Mouse (Mus musculus): Measurements from ENCODE around the gene Rap1gap. TPM values are rescaled to one million over a fixed set of nuclear protein-coding genes. Genes with fewer than 3 reads are reported as not detected.
A peak's percentile ranks its signal among the peaks of the same experiment; 100 is the strongest.

The Rap1gap gene
- total RNA-seq, 2 experiments from 2014 or later: 281 to 291 TPM

DNA sequence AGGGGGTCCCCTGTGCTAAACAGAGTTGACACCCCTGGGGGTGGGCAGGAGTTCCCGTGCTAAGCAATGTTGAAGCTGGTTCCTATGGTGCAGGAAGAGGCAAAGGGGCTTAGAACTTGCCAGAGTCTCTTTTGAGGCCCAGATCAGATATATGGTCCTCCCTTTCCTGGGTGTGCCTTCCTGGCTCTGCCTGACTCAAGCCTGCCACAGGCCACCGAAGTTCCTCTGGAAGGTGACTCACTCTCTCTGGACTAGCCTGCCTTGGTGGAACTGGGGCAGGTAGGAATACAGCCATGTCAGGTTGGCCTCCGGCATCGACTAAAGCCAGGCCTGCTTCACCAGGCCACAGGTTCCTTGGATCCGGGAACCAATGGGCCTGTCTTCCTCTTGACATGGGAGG is 38.6 kb downstream of the Rap1gap start:
- Histone ChIP-seq H3K4me3 (no peak overlapping the region), H3K27ac (no peak overlapping the region)
- no peak for TF ChIP-seq CTCF (conservative IDR thresholded peaks at IDR 0.05)
- DNase-seq (ENCODE audit: low spot score in 2 of 2): no peak

DNA sequence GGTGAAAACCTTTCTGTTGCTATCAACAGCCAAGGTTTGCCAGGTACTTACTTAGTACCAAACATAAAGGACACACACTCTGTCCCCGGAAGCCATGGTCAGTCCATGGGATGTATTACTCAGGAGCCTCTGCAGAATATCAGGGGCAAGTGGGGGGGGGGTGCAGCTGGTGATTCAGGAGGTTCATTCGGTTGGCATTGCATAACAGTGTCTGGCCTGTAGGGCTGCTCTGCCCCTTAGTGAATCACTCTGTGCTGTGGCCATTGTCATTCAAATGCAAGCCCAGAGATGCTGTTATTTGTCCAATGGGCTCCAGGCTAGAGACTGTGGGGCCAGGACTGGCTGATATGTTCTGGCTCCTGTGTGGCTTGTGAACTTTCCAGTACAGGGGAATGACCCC is 40.0 kb downstream of the Rap1gap start:
- DNase-seq (ENCODE audit: low spot score in 2 of 2): no peak
- no peak overlapping the region for H3K4me3 ChIP-seq
- no peak for TF ChIP-seq CTCF (conservative IDR thresholded peaks at IDR 0.05)
- H3K27ac ChIP-seq: no peak overlapping the region; the same call in 1 of the 2 replicates

DNA sequence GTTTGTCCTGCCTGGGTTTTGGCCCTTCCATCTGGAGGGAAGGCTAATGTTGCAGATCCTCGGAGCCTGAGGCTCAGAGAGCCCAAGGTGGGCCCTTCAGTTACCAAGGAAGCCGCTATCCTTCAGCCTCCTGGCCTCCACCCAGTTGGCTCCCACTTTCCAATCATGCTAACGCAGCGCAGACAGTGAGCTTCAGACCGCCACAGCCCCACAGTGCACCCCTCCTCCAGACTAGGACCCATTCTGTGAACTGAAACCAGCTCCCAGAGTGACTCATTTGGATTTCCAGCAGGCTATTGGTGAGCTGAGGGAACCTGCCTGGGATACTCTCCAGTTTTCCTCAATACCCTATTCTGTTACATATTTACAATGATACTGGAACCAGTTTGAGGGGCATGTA is 40.9 kb downstream of the Rap1gap start:
- TF ChIP-seq CTCF (conservative IDR thresholded peaks at IDR 0.05): no peak
- peak overlapping the region; percentile 12; the same call in 1 of the 2 replicates for H3K27ac ChIP-seq
- no peak for DNase-seq (ENCODE audit: low spot score in 2 of 2)
- no peak overlapping the region for H3K4me3 ChIP-seq

DNA sequence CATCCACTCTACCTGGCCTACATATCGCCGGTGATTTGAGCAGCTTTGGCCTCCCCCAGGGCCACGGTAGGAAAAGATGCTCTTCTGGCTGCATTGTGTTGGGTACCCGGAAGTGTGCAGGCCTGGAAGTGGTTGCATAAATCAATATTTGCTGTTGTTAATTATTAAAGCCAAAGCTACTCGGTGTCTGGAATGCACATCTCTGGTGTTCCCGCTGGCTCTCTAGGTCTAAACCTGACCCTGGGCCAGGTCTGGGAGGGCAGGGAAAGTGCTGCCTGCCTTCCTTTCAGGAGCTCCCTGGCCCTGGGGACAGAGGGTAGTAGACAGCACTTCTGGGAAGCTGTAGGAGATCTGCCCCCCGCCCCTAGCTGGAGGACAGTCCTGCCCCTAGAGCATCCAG is 42.0 kb downstream of the Rap1gap start:
- Histone ChIP-seq H3K27ac (no peak overlapping the region), H3K4me3 (no peak overlapping the region)
- no peak for TF ChIP-seq CTCF (conservative IDR thresholded peaks at IDR 0.05)
- no peak for DNase-seq (ENCODE audit: low spot score in 2 of 2)

DNA sequence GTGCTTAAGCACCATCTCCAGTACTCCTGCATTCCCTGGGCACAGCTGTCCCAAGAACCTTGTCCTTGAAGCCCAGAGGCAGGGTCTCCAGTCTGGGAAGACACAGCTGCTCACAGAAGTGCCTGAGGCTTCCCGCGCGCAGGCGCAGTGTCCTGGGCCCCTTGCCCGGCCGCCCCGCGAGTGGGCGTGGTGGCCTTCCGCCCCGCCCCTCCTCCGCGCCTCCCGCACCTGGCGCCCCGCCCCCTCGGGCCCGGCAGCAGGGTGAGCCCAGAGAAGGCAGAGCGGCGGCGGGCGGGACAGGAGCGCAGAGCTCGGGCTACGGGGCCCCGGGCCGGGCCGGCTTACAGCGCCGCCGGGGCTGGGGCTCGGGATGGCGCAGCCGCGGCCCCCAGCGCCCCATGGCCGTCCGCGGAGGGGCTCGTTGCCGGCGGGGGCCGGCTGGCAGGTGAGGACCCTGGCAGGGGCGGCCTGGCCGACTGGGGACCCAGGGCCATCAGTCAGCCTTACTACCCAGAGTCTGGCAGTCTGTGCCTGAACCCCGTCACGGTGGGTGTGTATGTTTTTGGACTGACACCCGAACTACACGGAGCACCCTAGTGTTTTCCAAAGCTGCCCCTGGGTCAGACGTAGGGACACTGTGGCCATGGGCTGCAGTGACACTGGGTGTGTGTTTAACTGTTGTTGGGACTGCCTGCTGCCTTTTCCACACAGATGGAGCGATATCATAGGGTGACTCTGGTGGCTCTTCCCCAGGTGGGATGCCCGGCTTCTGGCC is 42.9 kb downstream of the Rap1gap start:
- peak in 1 of 2 experiments; percentile 68 for DNase-seq (ENCODE audit: low spot score in 2 of 2)
- Histone ChIP-seq H3K27ac (no peak overlapping the region), H3K4me3 (peak overlapping the region; percentile 37)
- TF ChIP-seq CTCF (conservative IDR thresholded peaks at IDR 0.05): no peak

DNA sequence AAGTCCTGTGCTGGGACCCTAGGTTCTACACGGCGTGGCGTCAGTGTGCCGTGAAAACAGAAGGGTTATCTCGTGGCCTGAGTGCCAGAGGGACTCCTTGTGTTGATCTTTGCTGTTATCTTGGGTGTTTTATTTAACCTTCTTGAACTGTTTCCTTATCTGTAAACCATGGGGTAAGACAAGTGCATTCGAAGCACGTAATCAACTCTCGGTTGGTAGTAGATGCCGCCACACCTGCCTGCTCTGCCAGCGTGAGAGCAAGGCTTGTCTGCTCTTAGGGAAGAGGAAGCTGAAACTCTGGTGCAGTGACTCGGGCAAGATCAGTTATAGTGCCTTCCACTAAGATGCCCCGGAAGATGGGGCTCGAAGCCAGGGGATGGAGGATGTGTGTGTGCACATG is 48.4 kb downstream of the Rap1gap start:
- DNase-seq (ENCODE audit: low spot score in 2 of 2): no peak
- Histone ChIP-seq H3K4me3 (no peak overlapping the region), H3K27ac (no peak overlapping the region)
- TF ChIP-seq CTCF (conservative IDR thresholded peaks at IDR 0.05): no peak

DNA sequence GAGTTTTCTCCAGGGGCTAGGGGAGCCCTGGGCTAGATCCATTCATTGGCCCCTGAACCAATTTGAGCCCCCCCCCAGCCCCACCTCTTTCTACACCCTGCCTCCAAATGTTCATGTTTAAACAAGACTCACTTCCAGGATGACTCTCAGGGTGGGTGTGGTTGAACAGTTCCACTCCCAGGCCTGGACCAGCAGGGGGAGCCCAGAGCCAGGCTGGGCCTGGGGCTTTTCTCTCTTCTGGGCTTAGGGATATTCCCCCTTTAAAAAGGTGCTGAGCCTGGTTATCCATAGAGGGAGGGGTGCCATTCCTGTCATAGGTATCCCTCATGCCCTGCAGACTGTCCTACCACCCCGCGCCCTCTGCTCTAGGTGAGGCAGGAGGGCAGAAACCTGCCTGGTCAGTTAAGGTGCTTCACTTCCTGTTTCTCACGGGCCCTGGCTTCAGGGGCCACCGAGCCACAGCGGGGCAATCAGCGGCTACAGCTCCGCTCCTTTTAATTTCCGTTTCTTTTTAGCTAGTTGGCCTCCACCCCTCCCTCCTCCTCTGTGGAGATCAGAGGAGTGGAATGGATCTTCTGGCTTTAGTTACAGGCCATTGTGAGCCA is 49.6 kb downstream of the Rap1gap start:
- H3K4me3 ChIP-seq: no peak overlapping the region
- peak; percentile 64 for TF ChIP-seq CTCF (conservative IDR thresholded peaks at IDR 0.05)
- no peak for DNase-seq (ENCODE audit: low spot score in 2 of 2)
- no peak overlapping the region for H3K27ac ChIP-seq

DNA sequence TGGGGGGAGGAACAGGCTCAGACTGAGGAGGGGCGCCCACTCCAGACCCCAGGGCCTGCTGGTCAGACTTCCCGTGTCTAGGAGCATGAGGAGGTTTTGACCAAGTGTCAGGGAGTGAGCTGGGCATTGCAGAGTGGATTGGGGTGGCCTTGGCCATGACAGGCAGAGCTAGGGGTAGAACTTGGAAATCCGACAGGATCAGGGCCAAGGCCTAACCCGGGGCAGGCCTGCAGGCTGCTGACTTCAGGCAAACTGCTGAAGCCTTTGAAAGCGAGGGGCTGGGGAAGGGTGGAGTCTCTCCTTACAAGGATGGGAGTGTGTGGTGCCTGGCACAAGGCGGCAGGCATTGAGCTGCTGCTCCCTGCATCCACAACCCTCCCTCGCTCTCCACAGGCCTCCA is 52.5 kb downstream of the Rap1gap start:
- Histone ChIP-seq H3K4me3 (no peak overlapping the region), H3K27ac (no peak overlapping the region)
- no peak for TF ChIP-seq CTCF (conservative IDR thresholded peaks at IDR 0.05)
- no peak for DNase-seq (ENCODE audit: low spot score in 2 of 2)

DNA sequence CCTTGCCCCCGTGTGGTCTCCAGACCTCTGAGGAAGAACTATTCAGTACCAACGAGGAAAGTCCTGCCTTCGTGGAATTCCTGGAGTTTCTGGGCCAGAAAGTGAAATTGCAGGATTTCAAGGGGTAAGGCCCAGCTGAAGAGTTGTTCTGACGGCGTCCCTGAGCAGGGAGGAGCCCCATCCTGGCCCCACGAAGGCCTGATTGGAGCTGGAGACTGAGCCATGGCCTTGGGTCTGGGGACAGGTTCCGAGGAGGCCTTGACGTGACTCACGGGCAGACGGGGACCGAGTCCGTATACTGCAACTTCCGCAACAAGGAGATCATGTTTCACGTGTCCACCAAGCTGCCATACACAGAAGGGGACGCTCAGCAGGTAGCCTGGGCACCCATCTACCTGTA is 53.1 kb downstream of the Rap1gap start:
- Histone ChIP-seq H3K4me3 (no peak overlapping the region), H3K27ac (no peak overlapping the region)
- DNase-seq (ENCODE audit: low spot score in 2 of 2): no peak
- TF ChIP-seq CTCF (conservative IDR thresholded peaks at IDR 0.05): no peak

DNA sequence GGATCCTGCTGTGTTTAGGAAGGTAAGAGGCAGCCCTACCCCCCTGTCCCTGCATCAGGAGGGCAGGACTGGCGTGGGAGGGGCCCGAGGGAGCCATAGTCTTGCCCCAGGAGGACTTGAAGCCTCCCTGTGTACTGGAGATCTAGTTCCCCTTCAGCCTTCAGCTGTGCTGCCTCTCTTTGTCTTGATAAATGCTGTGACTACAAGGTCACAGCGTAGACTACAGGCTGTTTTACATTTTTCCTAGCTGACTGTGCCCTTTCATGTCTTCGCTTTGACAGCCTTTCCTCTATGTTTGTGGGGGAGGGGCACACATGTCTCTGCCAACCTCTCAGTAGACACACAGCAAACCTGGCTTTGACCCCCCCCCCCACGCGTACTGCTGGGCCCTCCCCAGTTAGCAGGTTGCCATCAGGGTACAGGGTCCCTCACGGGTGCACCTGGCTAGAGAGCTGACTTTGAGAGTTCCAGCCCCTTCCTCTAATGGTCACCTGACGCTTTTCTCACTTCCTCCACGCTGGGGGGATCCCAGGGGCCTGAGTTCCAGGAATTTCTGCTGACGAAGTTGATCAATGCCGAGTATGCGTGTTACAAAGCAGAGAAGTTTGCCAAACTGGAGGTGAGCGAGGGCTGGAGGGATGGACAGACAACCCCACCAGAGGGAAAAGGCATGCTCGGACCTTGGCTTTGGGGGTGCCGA is 55.0 kb downstream of the Rap1gap start:
- Histone ChIP-seq H3K4me3 (no peak overlapping the region), H3K27ac (no peak overlapping the region; the same call in 1 of the 2 replicates)
- TF ChIP-seq CTCF (conservative IDR thresholded peaks at IDR 0.05): no peak
- no peak for DNase-seq (ENCODE audit: low spot score in 2 of 2)

DNA sequence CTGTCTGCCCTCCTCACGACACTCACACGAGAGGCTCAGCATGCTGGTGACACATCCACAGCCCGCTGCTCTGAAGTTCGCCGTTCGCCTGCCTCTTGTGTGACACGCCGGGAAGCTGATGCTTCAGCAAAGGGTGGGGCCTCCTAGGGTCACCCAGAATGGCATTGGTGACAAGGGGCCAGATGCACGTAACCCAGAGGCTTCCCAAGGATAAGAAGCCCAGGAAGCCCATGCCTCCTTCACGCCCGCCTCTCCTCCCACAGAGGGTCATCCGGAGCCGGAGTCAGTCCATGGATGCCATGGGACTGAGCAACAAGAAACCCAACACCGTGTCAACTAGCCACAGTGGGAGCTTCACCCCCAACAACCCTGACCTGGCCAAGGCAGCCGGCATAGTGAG is 57.0 kb downstream of the Rap1gap start:
- H3K4me3 ChIP-seq: no peak overlapping the region
- no peak overlapping the region for H3K27ac ChIP-seq
- TF ChIP-seq CTCF (conservative IDR thresholded peaks at IDR 0.05): no peak
- no peak for DNase-seq (ENCODE audit: low spot score in 2 of 2)

DNA sequence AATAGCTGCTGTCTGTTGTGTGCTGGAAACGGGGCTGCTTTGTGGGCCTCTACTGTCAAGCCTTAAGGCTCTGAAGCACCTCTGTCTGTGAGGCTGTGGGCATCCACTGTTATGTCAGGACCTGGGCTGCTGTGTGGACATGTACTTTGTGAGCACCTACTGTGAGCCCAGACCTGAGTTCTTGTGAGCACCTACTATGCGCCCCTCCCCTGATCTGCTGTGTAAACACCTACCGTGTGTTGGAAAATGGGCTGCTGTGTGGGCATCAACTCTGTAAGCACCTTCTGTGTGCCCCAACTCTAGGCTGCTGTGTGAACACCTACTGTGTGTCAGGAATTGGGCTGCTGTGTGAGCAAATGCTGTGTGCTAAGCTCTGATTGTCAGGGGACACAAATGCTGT is 57.7 kb downstream of the Rap1gap start:
- Histone ChIP-seq H3K4me3 (no peak overlapping the region), H3K27ac (peak overlapping the region; percentile 33; the same call in 1 of the 2 replicates)
- no peak for TF ChIP-seq CTCF (conservative IDR thresholded peaks at IDR 0.05)
- DNase-seq (ENCODE audit: low spot score in 2 of 2): no peak

DNA sequence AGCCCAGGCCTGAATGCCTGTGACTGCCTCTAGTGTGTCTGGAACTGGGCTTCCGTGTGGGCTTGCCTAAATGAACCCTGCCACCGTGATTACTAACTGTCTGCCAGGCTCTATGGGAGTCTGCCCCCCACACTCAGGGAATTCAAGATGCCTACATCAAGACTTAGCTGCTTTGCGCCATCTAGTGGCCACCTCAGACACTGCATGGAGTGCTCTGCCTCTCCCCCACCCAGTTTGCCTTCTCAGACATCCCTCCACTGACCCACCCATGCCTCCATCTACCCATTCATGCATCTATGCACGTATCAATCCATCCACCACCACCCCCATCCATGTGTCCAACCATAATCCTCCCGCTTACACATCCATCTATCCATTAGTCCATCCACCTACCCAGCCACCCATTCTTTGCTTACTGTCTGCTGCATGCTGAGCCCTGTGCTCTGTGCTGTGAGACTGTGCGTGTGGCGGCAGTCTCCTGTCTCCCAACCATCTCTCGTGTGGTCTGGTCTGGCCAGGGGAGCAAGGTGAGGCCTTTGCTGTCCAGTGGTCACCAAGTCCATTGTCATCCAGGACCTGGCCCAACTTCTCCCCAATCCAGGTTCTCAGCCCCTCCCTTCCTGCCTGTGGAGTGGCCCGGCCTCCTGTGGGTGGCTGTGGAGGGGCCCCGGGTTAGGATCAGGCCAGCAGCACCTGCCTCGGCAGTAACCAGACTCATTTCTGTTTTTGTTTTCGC is 58.3 kb downstream of the Rap1gap start:
- peak overlapping the region; percentile 24; the same call in 1 of the 2 replicates for H3K4me3 ChIP-seq

More for the DNA sequence above, 58.3 kb downstream of the Rap1gap start:
- peak overlapping the region; percentile 71 for H3K27ac ChIP-seq
- peak; percentile 81 for DNase-seq (ENCODE audit: low spot score in 2 of 2)
- peak; percentile 94 for TF ChIP-seq CTCF (conservative IDR thresholded peaks at IDR 0.05)
